Mouse (Mus musculus) midbrain, postnatal 0 days (tissue): Measurements from ENCODE around the gene Fbxl7. TPM values are rescaled to one million over a fixed set of nuclear protein-coding genes. Genes with fewer than 3 reads are reported as not detected.

Experiments used
- ATAC-seq: fragments of 200-750 bp; cut with Nextera tagmentation; 2 replicates; pipeline ENCODE4 v1.8.0; 2017; ENCODE audit warnings: moderate number of reproducible peaks, mild to moderate bottlenecking, moderate TSS enrichment, moderate library complexity; ENCODE audit not compliant: low FRiP score
- DNase-seq: peaks from one replicate; pipeline ENCODE4 v3.0.0-alpha.2; 2015; ENCODE audit warnings: low spot score
- H3K27ac ChIP-seq: fragments of 300-500 bp; sonication (generic); 2 replicates; pipeline ENCODE4 v1.5.1; 2014; ENCODE audit warnings: low read depth, mild to moderate bottlenecking, low read length, mixed read lengths
- H3K27me3 ChIP-seq: fragments of 300-500 bp; sonication (generic); 2 replicates; pipeline ENCODE4 v1.6.1; 2014; ENCODE audit warnings: low read length, control low read depth, mixed read lengths; ENCODE audit not compliant: insufficient read depth
- H3K36me3 ChIP-seq: fragments of 300-500 bp; sonication (generic); 2 replicates; pipeline ENCODE4 v1.6.1; 2014; ENCODE audit warnings: low read length, control low read depth, mixed read lengths; ENCODE audit not compliant: insufficient read depth
- H3K4me1 ChIP-seq: fragments of 300-500 bp; sonication (generic); 2 replicates; pipeline ENCODE4 v1.6.1; 2014; ENCODE audit warnings: mild to moderate bottlenecking, control low read depth, antibody characterized with exemption, low read length, mixed read lengths; ENCODE audit not compliant: insufficient read depth
- H3K4me2 ChIP-seq: fragments of 300-500 bp; sonication (generic); 2 replicates; pipeline ENCODE4 v1.6.1; 2014; ENCODE audit warnings: low read depth, mild to moderate bottlenecking, low read length, mixed read lengths; ENCODE audit not compliant: poor library complexity, severe bottlenecking
- H3K4me3 ChIP-seq: fragments of 300-500 bp; sonication (generic); 2 replicates; pipeline ENCODE4 v1.5.1; 2014; ENCODE audit warnings: low read depth, mild to moderate bottlenecking, low read length, moderate library complexity
- H3K9ac ChIP-seq: fragments of 300-500 bp; sonication (generic); replicated peaks from 2 replicates; pipeline ENCODE4 v1.6.1; 2014; ENCODE audit warnings: mild to moderate bottlenecking, low read length, moderate library complexity, mixed read lengths; ENCODE audit not compliant: poor library complexity, severe bottlenecking
- H3K9me3 ChIP-seq: fragments of 300-500 bp; sonication (generic); 2 replicates; pipeline ENCODE4 v1.6.1; 2016; ENCODE audit warnings: low read length, control low read depth
- CTCF ChIP-seq: IDR thresholded peaks from 2 replicates; pipeline ENCODE4 v1.5.1; 2016; ENCODE audit warnings: antibody characterized with exemption, mild to moderate bottlenecking
- WGBS: fragments of 180-500 bp; shearing (Covaris S2); extraction: QIAGEN DNeasy Blood & Tissue Kit; methylation state at CpG from one replicate; pipeline ENCODE4 v1.1.7; 2014; 5-methylcytosine and 5-hydroxymethylcytosine counted together
- polyA plus RNA-seq: library from polyadenylated mRNA; unstranded; fragments of >200 nt; fragmentation: Nextera tagmentation; extraction: Ambion mirVana; gene quantifications from 2 replicates; pipeline ENCODE4 v1.2.1, GENCODE M21; 2015
- total RNA-seq: library from RNA; depleted of rRNA; stranded (reverse); fragments of >200 nt; gene quantifications from 2 replicates; pipeline ENCODE4 v1.2.3, GENCODE M21; 2014

The Fbxl7 gene
- total and polyA plus RNA-seq, 2 experiments from 2014 or later = 3.9 to 10.0 TPM

GRCm38 (mm10) chr15:26872234-26872633, 23.1 kb downstream of the Fbxl7 start:
- no peak for TF ChIP-seq CTCF
- H3K4me1 ChIP-seq = no peaks in the 10 kb centered on the region
- H3K4me3 ChIP-seq = no peak overlapping the region
- no peaks in the 10 kb centered on the region for H3K36me3 ChIP-seq
- H3K27me3 ChIP-seq = no peaks in the 10 kb centered on the region
- WGBS = 65% methylated on average over 1 of the region's 1 CpGs
- no peak overlapping the region for H3K4me2 ChIP-seq
- DNase-seq (no peak), ATAC-seq (no peak)
- no peaks in the 10 kb centered on the region for H3K9me3 ChIP-seq
- H3K27ac ChIP-seq = no peak overlapping the region
- no peak overlapping the region for H3K9ac ChIP-seq

- no peak for ATAC-seq
- no peaks in the 10 kb centered on the region for H3K36me3 ChIP-seq
- H3K4me3 ChIP-seq = no peak overlapping the region
- H3K9ac ChIP-seq = no peak overlapping the region
- no peak for TF ChIP-seq CTCF
- H3K27ac ChIP-seq = no peak overlapping the region
- 82% methylated on average over 3 of the region's 3 CpGs for WGBS
- no peaks in the 10 kb centered on the region for H3K27me3 ChIP-seq
- DNase-seq = no peak
- no peaks in the 10 kb centered on the region for H3K9me3 ChIP-seq
- H3K4me2 ChIP-seq = no peak overlapping the region
- H3K4me1 ChIP-seq = no peaks in the 10 kb centered on the region
Measured at GRCm38 (mm10) chr15:26869197-26869596, 26.2 kb downstream of the Fbxl7 start.

- 70% methylated on average over 5 of the region's 5 CpGs for WGBS
- H3K4me2 ChIP-seq = no peak overlapping the region
- no peaks in the 10 kb centered on the region for H3K4me1 ChIP-seq
- no peaks in the 10 kb centered on the region for H3K9me3 ChIP-seq
- no peak for ATAC-seq
- no peak for DNase-seq
- H3K27me3 ChIP-seq = no peaks in the 10 kb centered on the region
- H3K36me3 ChIP-seq = no peaks in the 10 kb centered on the region
- no peak for TF ChIP-seq CTCF
- H3K4me3 ChIP-seq = no peak overlapping the region
- no peak overlapping the region for H3K9ac ChIP-seq
- no peak overlapping the region for H3K27ac ChIP-seq
Measured at GRCm38 (mm10) chr15:26867521-26867920, 27.9 kb downstream of the Fbxl7 start.

- TF ChIP-seq CTCF = no peak
- Histone ChIP-seq H3K36me3 (no peaks in the 10 kb centered on the region), H3K4me2 (no peak overlapping the region), H3K9me3 (no peaks in the 10 kb centered on the region), H3K27ac (no peak overlapping the region), H3K27me3 (no peaks in the 10 kb centered on the region), H3K4me3 (no peak overlapping the region), H3K4me1 (no peaks in the 10 kb centered on the region), H3K9ac (no peak overlapping the region)
- DNase-seq (no peak), ATAC-seq (no peak)
- 78% methylated on average over 2 of the region's 2 CpGs for WGBS
Measured at GRCm38 (mm10) chr15:26862173-26862572, 33.2 kb downstream of the Fbxl7 start.

- no peak for DNase-seq
Measured at GRCm38 (mm10) chr15:26849626-26850025, 45.8 kb downstream of the Fbxl7 start.

GRCm38 (mm10) chr15:26842216-26842615, 53.2 kb downstream of the Fbxl7 start:
- Histone ChIP-seq H3K4me1 (no peaks in the 10 kb centered on the region), H3K4me3 (no peak overlapping the region), H3K36me3 (no peaks in the 10 kb centered on the region), H3K9me3 (no peaks in the 10 kb centered on the region), H3K27ac (no peak overlapping the region), H3K27me3 (no peaks in the 10 kb centered on the region), H3K4me2 (no peak overlapping the region), H3K9ac (no peak overlapping the region)
- no peak for TF ChIP-seq CTCF
- ATAC-seq = no peak
- 83% methylated on average over 6 of the region's 6 CpGs for WGBS
- peak; percentile 2 for DNase-seq

More at GRCm38 (mm10) chr15:26849626-26850025, 45.8 kb downstream of the Fbxl7 start:
- Histone ChIP-seq H3K27ac (no peak overlapping the region), H3K4me3 (no peak overlapping the region), H3K9me3 (no peaks in the 10 kb centered on the region), H3K27me3 (no peaks in the 10 kb centered on the region), H3K4me1 (no peaks in the 10 kb centered on the region), H3K9ac (no peak overlapping the region), H3K36me3 (no peaks in the 10 kb centered on the region), H3K4me2 (no peak overlapping the region)
- 50% methylated on average over 1 of the region's 1 CpGs for WGBS
- no peak for TF ChIP-seq CTCF
- ATAC-seq = no peak
